Mouse (Mus musculus): Measurements from ENCODE around the gene Abca5.

DNA sequence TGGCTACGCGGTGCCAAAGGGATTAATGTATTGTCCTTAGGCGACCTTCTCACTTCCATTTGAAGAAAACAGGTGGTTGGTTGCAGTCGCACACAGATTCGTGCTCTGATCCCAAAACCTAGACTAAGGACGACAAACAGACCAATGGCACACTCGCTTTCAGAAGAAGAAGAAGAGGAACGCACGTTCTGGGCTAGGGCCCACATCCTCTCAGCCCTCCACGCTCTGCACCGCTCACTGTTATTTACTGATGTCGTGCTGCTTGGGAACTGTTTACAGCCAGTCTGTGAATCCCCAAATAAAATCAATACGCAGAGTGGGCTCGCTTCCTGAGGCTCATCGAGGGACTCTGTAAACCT is 42.8 kb upstream of the Abca5 start:
- TF ChIP-seq CTCF (IDR thresholded peaks at IDR 0.05; ENCODE audit: low read depth, low read length), result no peak
- TF ChIP-seq POLR2A (IDR thresholded peaks at IDR 0.05; ENCODE audit: borderline replicate concordance, low read depth, low read length), result no peak
